Mouse (Mus musculus) right cerebral cortex, adult 2 months (tissue): ENCODE data around the gene Tcf7l2.

Experiments
- DNase-seq, 2 experiments: peaks; one replicate each; pipeline ENCODE4 v3.0.0; 2021 to 2022; ENCODE audit warnings: low spot score in 2 of 2

The Tcf7l2 gene

GRCm38 (mm10) chr19:55794194-55794945, 52.8 kb downstream of the Tcf7l2 start:
- DNase-seq = no peak

- no peak for DNase-seq
Observed at GRCm38 (mm10) chr19:55794946-55795340, 53.3 kb downstream of the Tcf7l2 start.

GRCm38 (mm10) chr19:55795349-55795748, 53.7 kb downstream of the Tcf7l2 start:
- DNase-seq = no peak

- DNase-seq = no peak
Observed at GRCm38 (mm10) chr19:55797834-55798233, 56.2 kb downstream of the Tcf7l2 start.

GRCm38 (mm10) chr19:55799411-55799810, 57.8 kb downstream of the Tcf7l2 start:
- DNase-seq = no peak

GRCm38 (mm10) chr19:55800059-55800458, 58.4 kb downstream of the Tcf7l2 start:
- no peak for DNase-seq

- no peak for DNase-seq
Observed at GRCm38 (mm10) chr19:55803121-55803520, 61.5 kb downstream of the Tcf7l2 start.

GRCm38 (mm10) chr19:55803797-55804196, 62.2 kb downstream of the Tcf7l2 start:
- DNase-seq = no peak

GRCm38 (mm10) chr19:55804795-55805194, 63.2 kb downstream of the Tcf7l2 start:
- DNase-seq = no peak

GRCm38 (mm10) chr19:55806434-55807193, 65.0 kb downstream of the Tcf7l2 start:
- DNase-seq = no peak

- no peak for DNase-seq
Observed at GRCm38 (mm10) chr19:55807194-55808053, 65.8 kb downstream of the Tcf7l2 start.

- DNase-seq = no peak
Observed at GRCm38 (mm10) chr19:55808304-55808703, 66.7 kb downstream of the Tcf7l2 start.

- no peak for DNase-seq
Observed at GRCm38 (mm10) chr19:55809539-55809938, 67.9 kb downstream of the Tcf7l2 start.

GRCm38 (mm10) chr19:55812236-55812635, 70.6 kb downstream of the Tcf7l2 start:
- DNase-seq = no peak

GRCm38 (mm10) chr19:55815010-55815790, 73.6 kb downstream of the Tcf7l2 start:
- DNase-seq = no peak

GRCm38 (mm10) chr19:55816974-55817373, 75.4 kb downstream of the Tcf7l2 start:
- no peak for DNase-seq

- no peak for DNase-seq
Observed at GRCm38 (mm10) chr19:55820202-55820601, 78.6 kb downstream of the Tcf7l2 start.

- DNase-seq = peak in 1 of 2 experiments; percentile 13
Observed at GRCm38 (mm10) chr19:55825001-55825827, 83.6 kb downstream of the Tcf7l2 start.

- no peak for DNase-seq
Observed at GRCm38 (mm10) chr19:55825951-55826507, 84.4 kb downstream of the Tcf7l2 start.

- no peak for DNase-seq
Observed at GRCm38 (mm10) chr19:55827613-55828259, 86.1 kb downstream of the Tcf7l2 start.
